Mouse (Mus musculus) MEL (cell line): ENCODE measurements around the gene Gpr137.

Experiments
- BHLHE40 ChIP-seq: IDR thresholded peaks from 2 replicates; pipeline ENCODE4 v1.6.1; 2012; ENCODE audit warnings: low read depth, mild to moderate bottlenecking, inconsistent platforms, low read length, improper control_type of control experiment, borderline replicate concordance
- CTCF ChIP-seq, 3 experiments: IDR thresholded peaks in 2 of 3; conservative IDR thresholded peaks in 1 of 3; 2 replicates each; pipeline ENCODE4 v1.5.1; 2011 to 2012; ENCODE audit warnings: low read length in 3 of 3, low read depth in 2 of 3, mild to moderate bottlenecking in 2 of 3, improper control_type of control experiment in 1 of 3, inconsistent platforms in 1 of 3, mixed read lengths in 1 of 3, moderate library complexity in 1 of 3; ENCODE audit not compliant: control insufficient read depth in 1 of 3, insufficient read depth in 1 of 3, poor library complexity in 1 of 3, severe bottlenecking in 1 of 3
- EP300 ChIP-seq, 2 experiments: IDR thresholded peaks; 2 replicates each; pipeline ENCODE4 v1.6.1; 2011; ENCODE audit warnings: improper control_type of control experiment in 2 of 2, low read length in 2 of 2, low read depth in 1 of 2, mild to moderate bottlenecking in 1 of 2
- GATA1 ChIP-seq: IDR thresholded peaks from 2 replicates; pipeline ENCODE4 v1.6.1; 2011; ENCODE audit warnings: low read depth, low read length, improper control_type of control experiment
- POLR2A ChIP-seq, 2 experiments: IDR thresholded peaks; 2 replicates each; pipeline ENCODE4 v1.6.1; 2011 to 2012; ENCODE audit warnings: low read length in 2 of 2, mild to moderate bottlenecking in 2 of 2, control low read depth in 1 of 2, improper control_type of control experiment in 1 of 2, low read depth in 1 of 2, moderate library complexity in 1 of 2; ENCODE audit not compliant: control insufficient read depth in 1 of 2, insufficient read depth in 1 of 2, poor library complexity in 1 of 2
- SMC3 ChIP-seq: IDR thresholded peaks from 2 replicates; pipeline ENCODE4 v1.6.1; 2011; ENCODE audit warnings: low read depth, low read length, improper control_type of control experiment

- no peak for TF ChIP-seq CTCF (IDR thresholded peaks at IDR 0.05 in 2 of 3, conservative IDR thresholded peaks at IDR 0.05 in 1 of 3; ENCODE audit: control insufficient read depth in 1 of 3, insufficient read depth in 1 of 3, low read depth in 2 of 3, low read length in 3 of 3, poor library complexity in 1 of 3, severe bottlenecking in 1 of 3)
- no peak for TF ChIP-seq BHLHE40
- no peak for TF ChIP-seq EP300 (IDR thresholded peaks at IDR 0.05; ENCODE audit: low read depth in 1 of 2, low read length in 2 of 2)
- TF ChIP-seq POLR2A (IDR thresholded peaks at IDR 0.05; ENCODE audit: control insufficient read depth in 1 of 2, insufficient read depth in 1 of 2, low read depth in 1 of 2, low read length in 2 of 2, poor library complexity in 1 of 2), result no peak
- no peak for TF ChIP-seq GATA1
- TF ChIP-seq SMC3, result no peak
Measured at GRCm38 (mm10) chr19:6905498-6906159, 36.7 kb downstream of the Gpr137 start.
